Mouse (Mus musculus) gastrocnemius, postnatal 25 days (tissue): ENCODE results near the gene Hrg. TPM values are rescaled to one million over a fixed set of nuclear protein-coding genes. Genes with fewer than 3 reads are reported as not detected.
"Not testable (repeated sequence)": the region's sequence is repeated elsewhere in the genome, so short reads cannot be mapped to it uniquely, and the experiment has no call there.

Source experiments
- DNase-seq: peaks from one replicate; pipeline ENCODE4 v3.0.0; 2022
- long read RNA-seq, 2 experiments: library from polyadenylated mRNA; stranded (forward); transcript quantifications; one replicate each; pipeline ENCODE4 v2.0.0; 2021
- total RNA-seq, 2 experiments: library from RNA; stranded (reverse); gene quantifications; 1 replicate in 1 of 2; 2 replicates in 1 of 2; pipeline ENCODE4 v1.2.3; 2021

The Hrg gene
- total RNA-seq: not detected
- long read RNA-seq, experiment 1: 0 reads
- long read RNA-seq, experiment 2: 0 reads

DNA sequence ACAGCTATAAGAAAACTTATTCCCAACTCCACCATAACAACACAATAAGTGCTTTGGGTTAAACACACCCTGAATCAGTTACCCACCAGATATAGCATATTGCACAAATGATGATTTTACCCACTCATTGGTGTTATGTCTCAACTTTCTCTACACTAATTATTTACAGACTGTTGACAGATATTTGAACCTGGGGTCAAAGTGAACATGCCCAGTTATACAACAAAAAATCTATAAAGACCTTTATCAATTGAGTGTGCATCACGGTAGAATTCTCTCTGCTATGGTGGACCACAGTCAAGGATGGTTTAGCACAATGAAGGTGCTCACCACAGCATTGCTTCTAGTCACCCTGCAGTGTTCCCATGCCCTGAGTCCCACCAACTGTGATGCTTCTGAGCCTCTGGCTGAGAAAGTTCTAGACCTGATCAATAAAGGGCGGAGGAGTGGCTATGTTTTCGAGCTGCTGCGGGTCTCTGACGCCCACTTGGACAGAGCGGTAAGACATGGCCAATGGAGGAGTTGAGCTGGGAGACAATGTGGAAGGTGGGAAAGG is at the start of gene Hrg:
Gene Hrg (plus strand): TSS at position 233 of the 556 bp plus-strand sequence.
- DNase-seq: no peak

DNA sequence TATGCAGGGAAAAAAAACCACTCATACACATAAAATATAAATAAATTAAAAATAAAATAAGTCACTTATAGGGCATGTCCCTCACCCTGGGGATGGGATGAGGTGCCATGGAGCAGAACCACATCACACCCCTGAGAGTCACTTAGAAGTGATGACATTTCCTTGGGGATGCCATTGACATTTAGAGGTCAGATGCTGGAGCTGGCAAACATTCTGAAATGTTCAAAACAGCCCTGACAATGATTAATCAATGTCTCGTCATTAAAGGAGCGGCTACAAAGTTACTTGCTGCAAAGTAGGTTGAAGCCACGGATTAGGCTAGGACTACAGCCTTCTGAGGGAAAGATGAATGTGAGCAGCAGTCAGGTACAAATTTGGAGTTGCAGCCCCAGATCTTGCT is 49.5 kb upstream of the Hrg start:
- DNase-seq: no peak

DNA sequence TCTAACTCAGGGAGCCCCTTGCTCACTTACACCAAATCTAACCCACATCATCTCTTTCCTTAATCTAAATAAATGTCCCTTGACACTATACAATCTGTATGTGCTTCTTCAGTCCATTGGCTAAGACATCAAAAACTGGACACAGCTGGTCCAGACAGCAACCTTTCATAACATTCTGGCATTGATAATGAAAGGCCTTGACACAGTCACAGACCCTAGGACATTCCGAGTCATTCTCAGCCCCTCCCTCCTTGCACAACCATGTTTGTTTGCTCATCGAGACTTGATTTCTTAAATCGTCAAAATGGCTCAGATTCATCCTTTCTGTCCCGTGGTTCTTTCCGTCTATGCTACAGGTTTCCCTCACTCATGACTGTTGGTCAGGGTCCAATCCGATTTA is 41.6 kb upstream of the Hrg start:
- DNase-seq: no peak

DNA sequence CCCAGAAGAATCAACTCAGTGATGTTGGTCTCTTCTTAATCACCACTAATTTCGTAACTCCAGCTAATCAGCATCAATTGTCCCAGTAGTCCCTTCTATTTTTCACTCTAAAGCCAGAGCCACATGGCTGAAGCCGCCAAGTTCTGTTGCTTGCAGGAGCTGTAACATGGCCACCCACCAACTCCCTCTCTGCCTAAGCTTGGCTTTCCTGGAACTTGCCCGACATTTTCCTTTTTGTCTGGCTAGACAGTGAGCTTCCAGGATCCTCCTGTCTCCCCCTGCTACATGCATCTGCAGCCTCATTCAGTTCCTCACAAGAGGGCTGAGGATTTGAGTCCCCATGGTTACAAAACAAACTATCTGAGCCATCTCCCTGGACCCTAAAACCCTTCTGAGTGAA is 38.9 kb upstream of the Hrg start:
- DNase-seq: peak; percentile 27

DNA sequence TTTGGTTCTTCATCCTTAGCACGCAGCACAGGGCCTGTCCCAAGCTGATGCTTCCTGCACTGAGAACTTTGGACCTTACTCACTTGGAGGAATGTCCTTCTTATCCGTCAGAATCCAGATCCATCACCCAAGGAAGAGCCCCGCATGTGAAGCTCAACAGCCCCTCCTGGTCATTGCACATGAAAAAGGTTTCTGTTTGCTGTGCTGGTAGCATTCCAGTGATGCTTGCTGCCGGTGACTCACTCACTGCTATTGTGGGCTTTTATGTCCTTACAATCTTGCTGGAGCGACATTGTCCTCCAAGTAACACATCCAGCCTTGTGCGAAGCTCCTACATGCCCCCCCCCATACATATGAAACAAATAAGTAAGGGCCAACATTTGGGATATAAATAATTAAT is 38.0 kb upstream of the Hrg start:
- no peak for DNase-seq

DNA sequence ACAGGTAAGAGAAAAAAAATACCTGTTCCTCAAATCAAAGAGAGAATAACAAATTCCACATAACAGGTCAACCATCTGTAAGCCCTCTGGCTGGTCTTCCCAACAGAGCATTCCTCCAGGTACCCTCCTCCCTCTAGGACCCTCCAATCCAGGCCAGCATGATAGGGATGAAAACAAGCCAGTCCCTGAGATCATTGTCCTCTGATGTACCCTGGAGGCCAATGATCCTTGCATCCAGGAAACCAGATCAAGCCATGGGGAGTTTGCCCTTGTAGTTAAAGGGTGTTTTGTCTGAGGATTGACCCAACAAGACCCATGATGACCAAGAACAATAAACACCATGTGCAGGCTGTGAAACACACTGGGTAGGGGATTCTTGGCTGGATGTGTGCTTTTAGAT is 36.6 kb upstream of the Hrg start:
- no peak for DNase-seq

DNA sequence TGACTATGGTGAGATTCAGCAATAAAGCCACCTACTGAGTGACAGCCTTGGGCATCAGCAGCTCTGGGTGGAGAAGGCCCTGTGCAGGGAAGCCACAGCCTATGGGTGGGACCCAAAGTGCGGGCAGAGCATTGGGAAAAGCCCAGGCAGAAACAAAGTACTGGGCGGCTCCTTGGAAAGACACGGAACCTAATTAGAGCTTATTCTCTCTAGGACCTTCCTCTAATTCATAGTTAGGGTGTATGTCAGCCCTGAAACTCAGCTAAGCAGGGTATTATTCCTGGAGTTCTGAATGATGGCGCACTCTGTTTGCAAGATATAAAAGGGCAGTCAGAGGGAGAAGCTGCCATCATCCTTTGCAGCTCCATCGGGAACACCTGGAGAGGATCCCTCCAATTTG is 32.8 kb upstream of the Hrg start, which contains the start of gene Fetub:
Gene Fetub (plus strand): TSS at position 301 of the 400 bp plus-strand sequence.
- no peak for DNase-seq

DNA sequence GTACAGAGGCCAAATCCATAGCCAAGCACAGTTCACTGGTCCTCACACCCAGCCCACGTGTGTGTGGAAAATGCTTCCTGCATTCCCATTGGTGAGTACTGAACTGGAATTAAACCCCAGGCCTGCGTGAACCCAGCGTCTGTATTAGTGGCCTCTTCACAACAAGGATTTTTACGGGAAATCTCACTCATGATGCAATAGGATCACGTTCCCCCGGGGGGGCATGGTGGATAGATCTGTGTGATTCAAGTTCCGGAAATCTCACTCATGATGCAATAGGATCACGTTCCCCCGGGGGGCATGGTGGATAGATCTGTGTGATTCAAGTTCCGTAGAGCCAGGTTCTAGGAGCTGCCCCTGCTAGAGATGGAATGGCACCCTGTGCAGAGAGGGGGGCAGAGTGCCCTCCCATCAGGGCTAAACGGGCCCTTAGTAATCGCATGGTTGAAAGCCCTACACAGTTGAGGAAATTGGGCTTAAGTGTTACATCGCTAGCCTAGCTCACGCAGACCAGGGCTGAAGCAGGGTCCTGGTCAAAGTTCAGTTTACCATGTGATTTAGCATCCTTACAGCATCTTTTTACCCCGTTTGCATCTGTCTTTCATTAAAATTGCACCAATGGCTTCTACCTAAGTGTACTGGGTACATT is 32.1 kb upstream of the Hrg start:
- no peak for DNase-seq

DNA sequence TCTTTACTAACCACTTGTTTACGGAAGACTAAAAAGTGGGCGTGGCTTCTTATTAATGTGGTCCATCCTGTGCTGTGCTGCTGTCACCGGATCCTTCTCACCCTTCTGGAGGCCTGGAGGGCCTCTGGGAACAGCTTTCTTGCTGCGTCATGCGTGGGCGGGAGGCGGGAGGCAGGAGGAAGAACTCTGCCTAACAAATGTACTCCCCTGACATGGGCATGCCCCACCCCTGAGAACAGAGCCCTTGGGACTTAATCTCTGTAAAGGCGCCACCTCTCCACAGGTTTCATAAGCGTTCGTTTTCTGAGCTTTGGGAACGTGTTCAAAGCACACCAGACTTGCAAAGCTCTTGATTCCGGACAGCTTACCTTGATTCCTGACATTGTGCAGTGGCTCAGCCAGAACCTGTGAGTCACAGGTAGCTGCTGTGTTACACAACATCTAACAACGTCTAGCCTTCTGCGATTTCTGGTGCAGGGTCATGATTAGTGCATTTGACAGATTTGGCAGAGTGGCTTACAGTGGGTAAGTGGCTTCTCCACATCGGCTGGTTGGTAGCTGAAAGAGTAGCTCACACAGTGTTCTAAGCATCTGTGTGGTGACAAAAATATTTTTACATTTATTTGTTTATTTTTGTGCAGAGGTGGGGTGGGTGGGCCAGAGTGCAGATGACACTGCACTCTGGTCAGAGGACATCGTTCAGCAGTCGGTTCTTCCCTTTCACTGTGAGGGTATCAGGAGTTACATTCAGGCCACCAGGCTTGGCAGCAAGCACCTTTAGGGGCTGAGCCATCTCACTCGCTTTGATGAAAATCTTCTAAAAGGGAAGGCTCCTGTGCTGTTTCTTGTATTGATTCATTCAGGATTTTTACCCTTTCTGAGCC is 30.7 kb upstream of the Hrg start:
- DNase-seq: no peak

DNA sequence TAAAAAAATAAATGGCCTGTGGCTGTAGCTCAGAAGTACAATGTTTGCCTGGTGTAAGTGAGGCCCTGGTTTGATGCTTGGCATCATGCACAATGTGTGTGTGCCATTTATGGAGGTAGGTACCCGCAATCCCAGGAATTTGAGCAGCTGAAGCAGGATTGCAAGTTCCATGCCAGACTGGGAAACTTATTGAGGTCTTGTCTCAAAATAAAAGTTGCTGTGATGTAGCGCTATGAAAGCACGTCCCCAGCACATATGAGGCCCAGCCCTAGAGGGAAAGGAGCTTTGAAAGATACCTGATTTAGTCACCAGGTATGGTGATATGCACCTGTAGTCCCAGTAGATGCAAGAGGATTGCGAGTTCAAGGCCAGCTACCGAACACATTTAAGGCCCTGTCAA is 29.1 kb upstream of the Hrg start:
- DNase-seq: no peak

DNA sequence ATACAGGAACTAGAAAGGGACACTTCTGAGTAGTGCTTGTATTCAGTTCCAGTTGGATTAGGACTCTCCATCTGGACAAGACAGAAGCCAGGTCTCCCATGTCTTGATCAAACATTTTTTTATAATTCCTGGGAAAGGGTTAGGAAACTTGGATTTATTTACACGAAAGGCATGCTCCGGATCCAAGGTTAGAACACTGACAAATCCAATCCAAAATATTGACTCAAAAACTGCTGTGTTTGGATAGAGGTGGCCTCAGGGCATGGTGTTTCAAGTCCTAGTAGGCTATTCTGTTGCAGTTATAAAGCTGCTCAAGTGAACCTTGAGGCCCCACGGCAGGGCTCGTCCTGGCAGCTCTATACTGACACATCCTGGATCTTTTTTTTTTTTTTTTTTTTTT is 28.4 kb upstream of the Hrg start:
- no peak for DNase-seq

DNA sequence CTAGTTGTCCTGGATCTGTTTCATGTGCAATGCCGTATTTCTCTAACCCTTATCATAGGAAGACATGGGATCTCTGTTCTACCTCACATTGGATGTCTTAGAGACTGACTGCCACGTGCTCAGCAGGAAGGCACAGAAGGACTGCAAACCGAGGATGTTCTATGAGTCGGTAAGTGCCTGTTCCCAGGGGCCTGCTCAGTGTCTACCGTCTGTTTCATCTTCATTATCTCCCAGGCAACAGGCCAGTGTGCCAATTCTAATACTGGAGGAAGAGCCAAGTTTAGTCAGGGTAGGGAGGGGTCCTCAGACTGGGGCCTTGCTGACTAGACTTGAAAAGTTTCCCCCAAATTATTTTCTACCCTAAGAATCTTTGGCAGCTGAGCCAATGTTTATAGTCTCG is 21.3 kb upstream of the Hrg start:
- no peak for DNase-seq

DNA sequence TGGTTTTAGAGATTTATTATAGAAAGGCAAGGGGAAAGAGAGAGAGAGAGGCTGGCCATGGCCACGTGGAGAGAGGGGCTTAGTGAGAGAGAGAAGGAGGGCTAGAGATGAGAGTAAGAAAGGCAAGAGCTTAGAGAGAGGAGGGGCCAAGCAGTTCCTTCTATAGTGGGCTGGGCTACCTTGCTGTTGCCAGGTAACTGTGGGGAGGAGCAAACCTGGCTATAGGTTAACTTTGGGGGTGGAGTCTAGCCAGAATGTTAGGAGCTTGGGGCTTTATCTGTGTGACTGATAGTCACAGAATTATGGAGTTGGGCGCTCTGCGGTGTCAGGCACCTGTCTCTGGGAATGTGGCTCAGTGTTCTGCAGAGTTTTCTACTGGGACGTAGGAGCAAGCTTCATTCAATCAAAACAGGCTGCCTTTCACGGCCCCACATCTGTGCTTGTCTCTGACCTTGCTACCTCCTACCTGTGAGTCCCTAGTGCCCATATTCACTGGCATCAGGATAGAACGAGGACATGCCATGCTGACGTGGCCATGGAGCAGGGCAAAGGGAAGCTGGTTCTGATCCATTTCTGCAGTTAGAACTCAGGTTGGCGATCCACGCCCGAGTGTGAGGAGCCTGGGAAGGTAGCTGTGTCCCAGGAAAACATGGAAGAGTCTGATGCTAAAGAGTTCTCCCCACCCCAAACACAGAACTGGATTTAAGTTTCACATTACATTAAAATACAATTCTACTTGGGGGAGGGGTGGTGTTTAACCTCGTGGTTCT is 19.3 kb upstream of the Hrg start:
- DNase-seq: no peak

DNA sequence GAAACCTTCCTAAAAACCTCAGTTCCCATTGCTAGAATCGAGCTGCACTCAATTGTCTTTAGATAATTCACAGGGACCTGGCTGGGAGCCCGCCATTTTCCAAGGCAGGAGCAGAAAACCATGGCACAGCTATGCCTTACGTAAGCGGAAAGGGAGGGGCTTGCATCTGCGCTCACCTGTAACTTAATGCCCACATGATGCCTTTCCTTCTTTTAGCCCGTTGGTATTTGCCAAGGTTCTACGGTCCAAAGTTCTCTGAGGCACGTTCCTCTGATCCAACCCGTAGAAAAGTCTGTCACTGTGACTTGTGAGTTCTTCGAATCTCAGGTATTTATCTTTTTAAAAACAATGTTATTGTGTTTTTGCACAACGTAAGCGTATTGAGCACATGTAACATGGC is 13.2 kb upstream of the Hrg start:
- DNase-seq: no peak

DNA sequence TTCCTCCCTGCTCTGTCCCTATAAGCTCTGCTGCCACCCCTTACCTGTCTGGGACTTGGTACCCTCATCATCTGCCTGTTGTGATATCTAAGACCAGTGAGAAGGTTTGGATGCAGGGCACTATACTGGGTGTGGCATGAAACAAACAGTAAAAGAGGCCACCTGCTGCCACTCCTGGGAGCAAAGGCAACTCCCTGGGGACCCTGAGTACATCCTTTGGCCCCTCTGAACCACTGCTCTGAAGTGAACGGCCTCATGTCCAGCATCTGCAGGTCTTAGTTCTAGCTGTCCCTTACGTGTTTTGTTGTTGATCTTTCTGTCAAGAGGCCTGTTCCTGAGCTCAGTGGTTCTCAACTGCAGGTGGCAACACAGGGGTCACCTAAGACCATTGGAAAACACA is 12.3 kb upstream of the Hrg start:
- DNase-seq: no peak

DNA sequence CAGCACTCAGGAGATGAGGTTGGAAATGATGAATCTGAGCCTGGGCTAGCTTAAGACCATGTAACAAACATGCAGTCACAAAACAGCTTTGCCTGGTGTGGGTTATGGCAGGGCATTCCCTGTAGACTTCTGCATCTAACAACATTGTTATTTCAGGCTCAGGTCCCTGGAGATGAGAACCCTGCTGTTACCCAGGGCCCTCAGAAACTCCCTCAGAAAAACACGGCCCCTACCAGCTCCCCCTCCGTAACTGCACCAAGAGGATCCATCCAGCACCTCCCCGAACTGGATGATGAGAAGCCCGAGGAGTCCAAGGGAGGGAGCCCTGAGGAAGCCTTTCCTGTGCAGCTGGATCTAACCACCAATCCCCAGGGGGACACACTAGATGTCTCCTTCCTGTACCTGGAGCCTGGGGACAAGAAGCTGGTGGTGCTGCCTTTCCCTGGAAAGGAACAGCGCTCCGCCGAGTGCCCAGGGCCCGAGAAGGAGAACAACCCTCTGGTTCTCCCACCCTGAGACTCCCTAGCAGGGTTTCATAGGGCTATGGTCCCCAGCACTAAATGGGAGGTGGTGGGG is 11.7 kb upstream of the Hrg start:
- no peak for DNase-seq

DNA sequence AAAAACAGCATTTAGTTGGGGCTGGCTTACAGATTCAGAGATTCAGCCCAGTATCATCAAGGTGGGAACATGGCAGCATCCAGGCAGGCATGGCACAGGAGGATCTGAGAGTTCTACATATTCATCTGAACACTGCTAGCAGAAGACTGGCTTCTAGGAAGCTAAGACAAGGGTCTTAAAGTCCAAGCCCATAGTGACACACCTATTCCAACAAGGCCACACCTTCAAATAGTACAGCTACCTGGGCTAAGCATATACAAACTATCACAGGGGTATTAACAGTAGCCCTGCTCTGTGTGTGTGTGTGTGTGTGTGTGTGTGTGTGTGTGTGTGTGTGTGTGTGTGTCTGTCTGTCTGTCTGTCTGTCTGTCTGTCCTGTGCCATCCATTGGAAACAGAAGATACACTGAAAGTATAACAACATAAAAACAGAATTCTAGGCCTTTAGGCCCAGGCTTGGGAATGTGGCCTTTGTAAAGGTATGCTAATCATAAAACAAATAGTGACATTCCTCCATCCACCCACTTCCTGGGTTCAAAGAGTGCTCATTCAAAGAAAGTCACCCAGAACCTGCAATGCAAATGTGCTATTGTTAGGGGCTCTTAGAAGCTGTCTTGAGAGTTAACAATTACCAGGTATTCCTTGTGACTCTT is 8.9 kb upstream of the Hrg start:
- not testable (repeated sequence) for DNase-seq

DNA sequence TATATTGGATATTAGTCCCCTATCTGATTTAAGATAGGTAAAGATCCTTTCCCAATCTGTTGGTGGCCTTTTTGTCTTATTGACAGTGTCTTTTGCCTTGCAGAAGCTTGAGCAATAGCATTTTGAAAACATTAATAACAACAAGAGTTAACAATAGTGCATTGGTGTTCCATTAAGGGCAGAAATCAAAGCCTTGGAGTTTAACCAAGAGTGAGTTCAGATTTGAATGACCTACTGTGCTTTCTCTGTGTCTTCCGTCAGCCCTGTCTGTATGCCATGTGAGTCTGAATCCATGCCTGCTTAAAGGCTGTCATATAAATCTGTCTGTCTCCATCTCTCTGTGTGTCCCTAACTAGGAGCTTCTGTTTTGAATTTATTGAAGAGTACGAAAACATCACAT is 3.5 kb upstream of the Hrg start:
- no peak for DNase-seq

DNA sequence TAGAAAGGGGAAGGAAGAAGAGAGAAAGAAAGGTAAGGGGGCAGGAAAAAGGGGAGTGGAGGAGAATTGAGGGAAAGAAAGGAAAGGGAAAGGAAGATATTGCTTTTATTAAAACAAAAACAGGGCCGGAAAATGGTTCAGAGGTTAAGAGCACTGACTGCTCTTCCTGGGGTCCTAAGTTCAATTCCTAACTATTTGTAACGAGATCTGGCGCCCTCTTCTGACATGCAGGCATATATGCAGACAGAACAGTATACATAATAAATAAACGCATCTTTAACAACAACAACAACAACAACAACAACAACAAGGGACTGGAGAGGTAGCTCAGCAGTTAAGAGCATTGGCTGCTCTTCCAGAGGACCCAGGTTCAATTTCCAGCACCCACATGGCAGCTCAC is 2.2 kb downstream of the Hrg start:
- DNase-seq: no peak

DNA sequence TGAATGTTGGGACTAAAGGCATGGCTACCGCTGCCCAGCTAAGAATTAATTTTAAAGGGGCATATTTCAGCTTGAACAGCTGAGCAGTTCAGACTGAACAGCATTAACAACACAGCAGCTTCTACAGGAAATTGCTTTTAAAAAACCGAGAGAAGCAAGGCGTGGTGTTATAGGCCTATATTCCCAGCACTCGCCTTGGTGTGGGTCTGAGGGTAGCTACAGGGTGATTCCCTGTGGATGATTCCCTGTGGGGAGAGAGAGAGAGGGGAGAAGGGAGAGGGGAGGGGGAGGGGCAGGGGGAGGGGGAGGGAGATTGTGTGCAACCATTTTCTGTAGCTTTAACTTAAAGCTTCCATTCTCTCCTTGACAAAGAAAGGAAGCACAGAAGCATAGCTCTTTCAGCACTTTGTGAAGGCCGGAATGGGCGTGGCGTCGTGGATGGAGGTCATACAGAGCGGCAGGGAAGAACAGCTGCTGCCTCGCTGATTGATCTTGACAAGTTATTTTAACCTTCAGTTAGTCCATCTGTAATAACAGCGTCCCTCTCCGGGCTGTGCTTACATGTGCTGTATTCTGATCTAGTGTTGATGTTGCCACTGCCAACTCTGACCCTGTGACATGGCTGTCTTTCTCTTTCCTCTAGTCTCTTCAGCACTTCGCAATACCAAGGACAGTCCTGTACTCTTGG is 4.7 kb downstream of the Hrg start:
- DNase-seq: no peak

DNA sequence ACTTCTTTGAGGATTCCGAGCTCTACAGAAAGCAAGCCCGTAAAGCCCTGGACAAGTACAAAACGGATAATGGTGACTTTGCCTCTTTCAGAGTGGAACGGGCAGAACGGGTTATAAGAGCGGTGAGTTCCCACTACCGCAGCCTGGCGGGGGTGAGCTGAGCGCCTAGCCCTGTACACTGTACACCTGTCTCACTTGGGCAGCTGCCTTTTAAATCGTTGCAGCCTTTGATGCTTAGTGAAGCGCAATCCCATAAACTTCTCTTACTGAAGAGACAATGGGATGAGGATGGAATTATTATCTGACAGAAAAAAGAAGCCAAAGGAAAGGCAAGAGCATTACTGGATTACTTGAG is 5.2 kb downstream of the Hrg start:
- no peak for DNase-seq
